Mouse (Mus musculus) MN1 (cell line): ENCODE results near the gene Rln1.

Experiments used
- DNase-seq: peaks from one replicate; pipeline ENCODE4 v3.0.0-alpha.2; 2016; ENCODE audit warnings: low spot score

Gene Rln1

DNA sequence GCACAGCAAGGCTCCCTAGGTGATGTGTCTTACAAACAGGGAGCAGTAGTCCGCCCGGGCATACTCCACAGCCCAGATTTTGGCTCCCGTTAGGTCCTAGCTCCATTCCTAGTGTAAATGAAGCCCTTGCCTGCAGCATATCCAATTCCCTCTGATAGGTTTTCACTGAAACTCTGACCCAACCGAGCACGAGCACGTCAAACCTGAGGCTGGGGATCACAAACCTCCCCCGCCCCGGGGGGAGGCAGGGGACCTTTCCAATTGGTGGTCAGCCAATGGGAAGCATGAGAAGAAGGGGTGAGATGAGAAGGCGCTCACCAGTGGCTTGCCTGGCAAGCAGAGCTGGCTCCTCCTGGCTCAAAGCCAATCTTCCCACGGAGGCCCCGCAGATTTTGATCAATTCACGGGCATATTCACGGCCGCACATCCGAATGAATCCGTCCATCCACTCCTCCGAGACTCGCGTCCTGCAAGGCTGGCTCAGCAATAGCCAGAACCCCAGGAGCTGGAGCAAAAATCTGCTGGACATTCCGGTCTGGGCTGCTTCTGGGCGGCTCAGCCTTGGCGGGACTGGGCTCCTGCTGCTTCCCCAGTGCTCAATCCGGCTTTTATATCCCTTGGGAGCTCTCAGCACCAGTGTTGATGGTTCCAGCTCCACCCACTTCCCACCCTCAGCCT lies at the start of gene Rln1:
Gene Rln1, minus strand, starts transcription at position 603 of the 678 bp plus-strand sequence.
- DNase-seq = peak; percentile 71

DNA sequence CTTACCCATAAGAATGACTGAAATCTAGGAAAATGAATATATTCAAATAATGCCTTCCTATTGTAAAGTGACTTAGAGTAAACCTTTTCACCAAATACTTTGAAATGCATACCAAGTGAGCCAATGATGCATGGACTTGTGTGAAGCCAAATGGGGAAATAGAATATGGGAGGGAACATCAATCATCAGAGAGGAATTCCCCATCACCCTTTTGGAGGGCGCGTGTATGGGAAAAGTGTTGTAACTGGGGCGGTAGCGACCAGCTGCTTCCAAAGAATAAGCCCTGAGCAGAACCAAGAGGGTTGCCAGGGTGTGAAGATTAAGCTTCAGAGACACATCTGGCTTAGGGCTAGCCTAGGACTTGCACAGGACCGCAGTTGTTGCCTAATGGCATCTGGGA lies 48.9 kb upstream of the Rln1 start:
- no peak for DNase-seq

DNA sequence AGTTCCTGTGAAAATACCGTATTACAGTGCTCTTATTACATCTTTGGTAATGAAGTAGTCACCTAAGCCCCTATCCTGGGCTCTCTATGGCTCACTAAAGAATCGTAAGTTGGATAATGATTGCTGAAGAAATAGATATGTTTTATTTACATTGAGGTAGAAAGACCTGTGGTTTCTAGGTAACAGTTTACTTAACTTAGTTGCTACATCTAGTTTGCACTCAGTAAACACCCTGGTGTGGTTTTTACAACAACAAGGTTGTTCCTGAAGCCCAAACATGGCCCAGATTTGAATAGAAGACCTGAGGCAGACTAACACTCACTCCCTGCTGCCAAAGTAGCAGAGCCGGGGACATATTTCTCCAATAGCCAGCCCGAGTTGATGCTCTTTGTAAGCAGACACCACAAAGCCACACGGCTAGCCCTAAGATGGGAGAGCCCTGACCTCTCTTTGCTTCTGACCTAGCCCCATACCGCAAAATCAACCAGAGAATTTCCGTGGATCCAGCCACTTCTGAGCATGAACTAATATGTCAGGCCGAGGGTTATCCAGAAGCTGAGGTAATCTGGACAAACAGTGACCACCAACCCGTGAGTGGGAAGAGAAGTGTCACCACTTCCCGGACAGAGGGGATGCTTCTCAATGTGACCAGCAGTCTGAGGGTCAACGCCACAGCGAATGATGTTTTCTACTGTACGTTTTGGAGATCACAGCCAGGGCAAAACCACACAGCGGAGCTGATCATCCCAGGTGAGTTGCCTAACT lies 45.6 kb upstream of the Rln1 start:
- DNase-seq = no peak

DNA sequence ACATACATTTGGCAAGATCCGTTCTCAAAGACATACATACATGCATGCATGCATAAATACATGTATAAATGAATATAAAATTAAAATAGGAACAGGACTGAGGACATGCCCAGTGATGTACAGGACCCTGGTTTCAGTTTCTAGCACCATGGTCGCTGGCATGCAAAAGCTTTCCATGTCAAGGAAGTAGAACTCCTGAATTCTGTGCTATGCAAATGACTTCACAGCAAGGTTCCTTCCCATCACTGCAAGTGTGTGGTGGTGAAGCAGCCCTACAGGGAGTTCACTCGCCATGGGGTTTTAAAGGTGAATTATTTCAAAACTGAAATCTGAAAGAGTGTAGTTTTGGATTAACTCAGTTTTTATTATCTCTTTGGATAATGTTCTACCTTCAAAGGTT lies 41.9 kb upstream of the Rln1 start:
- no peak for DNase-seq

DNA sequence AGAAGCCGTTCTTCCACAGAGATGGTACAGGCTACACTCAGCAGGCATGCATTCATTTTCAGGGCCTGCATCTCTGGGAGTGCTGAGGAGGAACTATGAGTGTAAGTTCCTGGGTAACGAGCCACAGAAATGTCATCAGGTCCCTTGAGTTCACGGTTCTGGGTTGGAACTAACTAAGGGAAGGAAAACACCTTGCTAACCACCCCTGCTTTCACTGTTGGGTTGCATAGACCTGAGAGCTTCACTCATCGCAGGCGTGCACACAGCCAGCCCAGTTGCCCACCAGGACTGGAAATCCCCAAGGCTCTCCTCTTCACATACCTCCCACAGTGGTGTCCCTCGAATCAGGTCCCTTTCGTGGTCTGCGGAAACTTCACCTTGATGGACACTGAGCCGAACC lies 40.5 kb upstream of the Rln1 start:
- no peak for DNase-seq

DNA sequence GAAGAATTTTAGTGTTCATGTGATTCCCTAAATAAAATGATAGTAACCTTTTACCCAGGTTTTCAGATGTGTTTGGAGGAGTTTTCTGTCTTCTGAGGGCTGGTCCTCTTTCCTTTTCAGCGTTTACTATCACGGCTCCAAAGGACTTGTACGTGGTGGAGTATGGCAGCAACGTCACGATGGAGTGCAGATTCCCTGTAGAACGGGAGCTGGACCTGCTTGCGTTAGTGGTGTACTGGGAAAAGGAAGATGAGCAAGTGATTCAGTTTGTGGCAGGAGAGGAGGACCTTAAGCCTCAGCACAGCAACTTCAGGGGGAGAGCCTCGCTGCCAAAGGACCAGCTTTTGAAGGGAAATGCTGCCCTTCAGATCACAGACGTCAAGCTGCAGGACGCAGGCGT lies 39.0 kb upstream of the Rln1 start:
- DNase-seq = no peak

DNA sequence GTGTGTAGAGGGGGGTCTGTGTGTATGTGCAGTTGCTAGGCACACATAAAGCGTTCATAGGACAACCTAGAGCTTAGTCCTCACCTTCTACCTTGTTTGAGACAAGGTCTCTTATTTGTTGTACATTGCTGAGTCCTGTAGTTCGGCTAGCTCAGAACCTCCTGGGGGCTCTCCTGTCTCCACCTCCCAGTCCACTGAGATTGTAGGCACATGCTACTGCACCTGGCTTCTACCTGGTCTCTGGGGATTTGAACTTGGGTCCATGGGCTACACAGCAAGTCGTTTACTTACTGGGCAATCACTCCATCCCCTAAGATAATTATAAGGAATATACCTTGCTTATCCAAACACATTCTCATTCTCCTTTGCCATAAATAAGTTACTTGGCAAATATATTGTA lies 38.2 kb upstream of the Rln1 start:
- DNase-seq = no peak

DNA sequence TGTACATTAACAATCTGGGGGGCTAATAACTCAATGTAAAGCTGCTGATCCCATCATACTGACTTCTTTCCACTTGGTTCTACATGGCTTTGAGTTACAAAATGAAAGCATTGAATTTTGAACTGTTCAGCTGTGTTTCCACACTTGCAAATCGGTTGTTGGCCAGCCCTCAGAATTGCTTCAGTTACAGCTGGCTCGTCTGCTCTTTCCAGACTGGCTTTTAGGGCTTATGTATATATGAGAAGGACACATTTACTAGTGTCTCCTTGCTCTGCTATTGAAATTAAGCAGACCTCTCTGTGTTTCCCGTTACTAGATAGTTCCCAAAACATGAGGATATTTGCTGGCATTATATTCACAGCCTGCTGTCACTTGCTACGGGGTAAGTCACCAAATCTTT lies 37.7 kb upstream of the Rln1 start:
- no peak for DNase-seq

DNA sequence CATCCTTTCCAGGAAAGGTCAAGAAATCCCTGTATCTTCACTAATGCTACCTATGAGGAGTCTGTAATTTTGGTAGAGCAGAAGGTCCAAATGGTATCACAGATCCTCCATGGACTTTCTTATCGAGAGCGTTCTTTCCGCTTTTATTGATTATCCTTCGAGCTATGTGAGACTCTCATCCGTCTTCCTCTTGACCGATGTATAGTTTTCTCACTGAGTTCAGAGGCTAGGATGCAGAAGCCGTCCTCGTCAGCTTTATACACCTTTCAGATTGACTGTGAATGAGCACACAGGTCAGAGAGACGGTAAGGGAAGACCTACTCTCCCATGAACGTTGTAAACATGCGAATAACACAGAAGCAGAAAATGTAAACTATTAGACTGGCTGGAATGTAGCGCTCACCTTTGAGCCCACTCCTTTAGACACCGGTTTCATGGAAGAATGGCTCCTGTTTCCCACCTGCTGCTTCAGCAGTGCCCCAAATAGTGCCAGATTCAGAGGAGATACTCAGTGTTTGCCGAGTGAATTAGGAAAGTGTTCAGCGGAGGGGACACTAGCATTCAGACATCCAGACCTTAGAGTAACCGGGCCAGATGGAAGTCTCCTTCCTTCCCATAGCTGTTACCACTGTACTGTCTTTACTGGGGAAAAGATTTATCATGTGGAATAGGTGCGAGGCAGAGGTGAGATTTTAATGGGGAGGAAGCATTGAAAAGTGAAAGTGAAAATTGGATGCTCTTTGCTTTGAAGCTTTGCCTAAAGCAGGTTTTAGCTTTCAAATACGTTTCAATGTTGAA lies 37.0 kb upstream of the Rln1 start:
- no peak for DNase-seq

DNA sequence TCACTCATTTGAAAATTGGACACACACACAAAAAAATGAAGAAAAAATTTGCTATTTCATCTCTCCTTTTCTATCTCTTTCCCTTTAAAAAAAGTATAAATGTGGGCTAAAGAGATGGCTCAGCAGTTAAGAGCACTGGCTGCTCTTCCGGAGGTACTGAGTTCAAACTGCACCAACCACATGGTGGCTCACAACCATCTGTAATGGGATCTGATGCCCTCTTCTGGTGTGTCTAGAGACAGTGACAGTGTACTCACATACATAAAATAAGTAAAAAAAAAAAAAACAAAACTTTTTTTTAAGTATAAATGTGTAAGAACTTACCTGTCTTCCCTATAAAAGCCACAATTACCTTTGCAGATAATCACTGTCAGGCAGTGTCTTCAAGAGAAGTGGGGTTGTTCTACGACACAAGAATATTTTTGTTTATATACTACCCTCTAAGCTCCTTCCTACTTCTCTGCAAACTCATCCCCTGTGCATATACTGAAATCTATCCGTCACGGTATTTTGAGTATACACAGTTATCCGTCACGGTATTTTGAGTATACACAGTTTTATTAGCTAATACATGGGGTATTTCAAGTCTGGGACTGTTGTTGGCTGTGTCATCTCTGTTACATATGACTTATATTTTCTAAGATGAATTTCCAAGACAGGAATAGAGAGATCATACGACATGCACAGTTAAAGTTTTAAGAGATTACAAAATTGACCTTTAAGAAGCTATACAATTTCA lies 36.2 kb upstream of the Rln1 start:
- no peak for DNase-seq

DNA sequence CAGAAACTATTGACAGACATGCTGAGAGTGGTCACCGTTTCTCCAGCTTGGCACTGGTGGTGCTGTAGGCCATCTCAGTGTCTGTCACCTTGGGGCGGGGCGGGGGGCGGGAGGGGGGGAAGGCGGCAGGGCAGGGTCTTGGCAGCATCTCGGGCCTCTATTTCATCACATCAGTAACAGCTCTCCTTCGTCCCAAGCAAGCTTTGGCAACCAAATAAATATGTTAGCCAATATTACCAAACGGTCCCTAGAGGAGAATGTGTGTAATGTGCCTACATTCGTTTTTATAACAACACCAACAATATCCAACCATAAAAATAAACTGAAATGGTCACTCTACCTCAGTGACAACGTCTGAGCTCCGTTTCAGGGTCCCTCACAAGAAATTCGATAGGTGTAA lies 35.6 kb upstream of the Rln1 start:
- DNase-seq = no peak

DNA sequence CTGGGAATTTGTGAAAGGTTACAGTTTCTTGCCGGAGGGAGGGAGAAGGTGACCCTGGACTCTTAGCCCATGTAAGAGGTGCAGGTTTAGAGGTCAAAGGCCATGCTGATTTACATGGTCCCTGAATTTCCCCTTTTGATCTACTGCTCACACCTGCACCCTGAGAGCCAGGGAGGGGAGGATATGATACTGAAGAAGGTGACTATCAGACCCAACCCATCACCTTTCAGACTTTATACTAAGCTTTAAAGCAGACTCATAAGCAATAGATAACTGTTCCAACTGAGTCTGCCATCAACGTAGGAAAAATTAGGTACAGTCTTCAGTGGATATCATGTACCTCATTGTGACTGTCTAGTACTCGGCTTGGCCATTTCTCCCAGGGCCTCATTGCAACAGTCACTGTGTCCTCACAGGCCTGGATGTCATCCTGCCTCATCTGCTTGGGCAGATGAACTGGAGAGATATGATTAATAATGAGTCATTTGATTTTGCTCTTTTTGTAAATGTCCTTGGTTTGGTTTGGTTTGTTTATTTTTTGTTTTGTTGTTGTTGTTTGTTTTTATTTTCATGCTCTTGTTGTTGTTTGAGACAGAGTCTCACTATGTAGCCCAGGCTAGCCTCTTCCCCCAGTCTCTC lies 34.3 kb upstream of the Rln1 start:
- DNase-seq = no peak

DNA sequence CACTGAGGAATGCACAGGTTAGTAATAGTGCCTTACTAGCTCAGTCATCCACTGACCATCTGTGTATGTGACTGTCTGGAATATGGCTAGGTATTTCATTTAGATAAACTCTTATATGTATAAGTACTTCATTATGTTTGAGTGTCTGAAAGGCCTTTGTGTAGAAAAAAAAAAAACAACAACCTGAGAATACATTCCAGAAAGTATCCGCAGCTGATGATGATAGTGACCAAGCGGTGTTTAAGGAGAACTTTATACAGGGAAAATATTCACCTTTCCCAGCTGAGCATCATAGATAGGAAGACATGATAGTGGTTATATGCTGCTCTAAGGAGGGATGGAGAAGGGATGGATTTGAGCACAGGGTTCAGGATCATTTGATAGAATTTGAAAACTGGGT lies 33.6 kb upstream of the Rln1 start:
- DNase-seq = no peak

DNA sequence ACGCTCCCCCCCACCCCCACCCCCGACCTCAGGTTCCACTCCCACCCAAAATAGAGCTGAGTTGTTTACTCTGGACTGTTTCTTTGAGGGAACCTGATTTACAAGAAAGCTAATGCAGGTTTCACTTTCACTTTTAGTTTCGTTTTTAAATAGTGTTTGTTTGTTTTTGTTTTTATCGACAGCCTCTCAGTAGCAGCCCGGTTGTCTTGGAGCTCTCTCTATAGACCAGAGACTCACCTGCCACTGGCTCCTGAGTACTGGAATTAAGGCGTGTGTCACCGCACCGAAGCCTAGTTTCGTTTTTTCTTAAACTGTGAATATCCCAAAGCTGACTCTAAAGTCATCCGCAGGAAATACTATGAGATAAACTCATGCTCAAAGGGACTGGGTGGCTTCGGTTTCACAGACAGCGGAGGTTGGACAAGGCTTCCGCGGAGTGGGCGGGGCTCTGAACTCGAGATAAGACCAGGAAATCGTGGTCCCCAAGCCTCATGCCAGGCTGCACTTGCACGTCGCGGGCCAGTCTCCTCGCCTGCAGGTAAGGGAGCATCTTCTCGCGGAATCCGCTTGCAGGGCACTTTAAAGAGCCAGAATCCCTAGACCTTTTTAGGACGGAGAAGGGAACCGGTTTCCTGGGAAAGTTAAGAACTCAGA lies 32.6 kb upstream of the Rln1 start, which contains the start of the genes Plgrkt and Cd274:
Gene Plgrkt, minus strand, starts transcription at position 422 of the 654 bp plus-strand sequence.
Gene Cd274, plus strand, starts transcription at position 487 of the 654 bp plus-strand sequence.
- DNase-seq = peak; percentile 67

DNA sequence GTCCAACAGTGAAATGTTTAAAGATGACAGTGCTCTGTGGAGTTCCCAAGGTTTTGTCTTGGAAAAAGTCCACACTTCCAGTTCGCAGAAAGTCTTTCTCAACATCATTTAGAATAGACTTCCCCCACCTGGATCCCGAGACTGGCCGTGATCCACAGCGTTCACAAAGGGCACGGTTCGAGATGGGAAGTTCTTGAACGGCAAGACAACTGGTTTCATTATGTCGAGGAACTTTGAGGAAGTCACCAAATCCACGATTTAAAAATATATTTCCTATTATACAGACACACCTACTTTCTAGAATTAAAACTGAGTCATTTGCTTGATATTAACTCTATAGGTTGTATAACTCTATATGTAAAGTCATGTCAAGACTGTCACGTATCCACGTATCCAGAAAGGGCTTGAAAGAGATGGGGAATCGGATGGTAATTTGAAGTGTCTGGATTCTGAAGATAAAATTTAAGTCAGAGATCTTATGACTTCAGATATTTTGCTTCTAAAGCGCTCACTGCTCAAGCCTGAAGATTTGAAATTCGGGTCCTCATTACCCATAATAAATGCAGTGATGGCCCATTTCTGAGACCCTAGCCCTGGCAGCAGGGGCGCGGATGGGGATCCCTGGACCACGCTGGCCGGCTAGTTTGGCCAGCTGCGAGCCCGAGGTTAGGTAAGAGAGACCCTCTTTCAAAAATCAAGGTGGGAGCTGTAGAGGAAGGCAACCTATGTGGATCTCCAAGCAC lies 31.9 kb upstream of the Rln1 start:
- no peak for DNase-seq

DNA sequence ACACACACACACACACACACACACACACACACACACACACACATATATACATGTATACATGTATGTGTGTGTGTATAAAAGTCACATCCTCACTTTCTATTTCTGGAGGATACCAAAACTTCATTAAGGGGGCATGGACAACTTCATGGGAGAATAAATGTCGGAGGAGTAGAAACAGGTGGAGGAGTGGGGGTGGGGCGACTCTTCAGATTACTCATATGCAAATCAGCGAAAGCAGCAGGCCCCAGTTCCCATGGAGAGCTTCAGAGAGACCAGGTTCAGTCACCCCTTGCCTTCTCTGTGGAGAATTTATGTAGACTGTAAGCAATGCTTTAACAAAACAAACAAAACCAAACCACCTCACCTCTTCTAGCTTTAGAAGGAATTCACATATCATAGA lies 30.6 kb upstream of the Rln1 start:
- peak; percentile 39 for DNase-seq

DNA sequence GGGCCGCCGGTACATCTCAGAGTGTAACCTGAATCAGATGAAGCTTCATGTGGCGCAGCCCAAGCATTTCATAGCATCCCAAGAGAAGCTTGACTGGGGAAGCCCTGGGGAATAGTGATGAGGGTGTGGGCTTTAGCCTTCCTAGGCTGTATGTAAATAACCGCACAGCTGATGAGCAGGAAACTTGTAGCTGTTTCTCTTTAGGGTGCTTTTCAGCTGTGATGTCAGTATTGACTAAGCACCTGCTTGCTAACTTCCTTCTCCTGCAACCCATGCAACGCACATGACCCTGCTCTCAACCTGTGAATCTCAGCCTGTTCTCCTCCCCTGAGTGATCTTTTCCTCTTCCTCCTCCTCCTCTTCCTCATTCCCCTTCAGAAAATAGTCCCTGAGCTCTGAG lies 29.6 kb upstream of the Rln1 start:
- no peak for DNase-seq

DNA sequence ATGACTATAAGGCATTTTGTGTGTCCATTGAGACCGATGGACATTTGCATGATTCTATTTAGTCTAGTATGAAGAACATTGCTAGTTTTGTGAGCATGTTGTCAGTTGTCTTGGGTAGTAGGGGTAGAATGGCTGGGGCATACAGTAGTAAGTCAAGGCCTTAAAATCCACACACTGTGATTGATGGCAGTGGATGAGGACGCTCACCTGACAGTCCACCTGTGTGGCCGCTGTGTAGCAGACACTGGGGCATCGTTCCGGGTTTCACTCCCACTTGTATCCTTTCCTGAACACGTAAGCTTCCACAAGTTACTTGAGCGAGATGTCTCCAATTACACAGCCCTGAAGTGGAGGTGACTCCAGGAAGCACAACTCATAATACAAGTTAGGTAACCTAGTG lies 29.1 kb upstream of the Rln1 start:
- no peak for DNase-seq

DNA sequence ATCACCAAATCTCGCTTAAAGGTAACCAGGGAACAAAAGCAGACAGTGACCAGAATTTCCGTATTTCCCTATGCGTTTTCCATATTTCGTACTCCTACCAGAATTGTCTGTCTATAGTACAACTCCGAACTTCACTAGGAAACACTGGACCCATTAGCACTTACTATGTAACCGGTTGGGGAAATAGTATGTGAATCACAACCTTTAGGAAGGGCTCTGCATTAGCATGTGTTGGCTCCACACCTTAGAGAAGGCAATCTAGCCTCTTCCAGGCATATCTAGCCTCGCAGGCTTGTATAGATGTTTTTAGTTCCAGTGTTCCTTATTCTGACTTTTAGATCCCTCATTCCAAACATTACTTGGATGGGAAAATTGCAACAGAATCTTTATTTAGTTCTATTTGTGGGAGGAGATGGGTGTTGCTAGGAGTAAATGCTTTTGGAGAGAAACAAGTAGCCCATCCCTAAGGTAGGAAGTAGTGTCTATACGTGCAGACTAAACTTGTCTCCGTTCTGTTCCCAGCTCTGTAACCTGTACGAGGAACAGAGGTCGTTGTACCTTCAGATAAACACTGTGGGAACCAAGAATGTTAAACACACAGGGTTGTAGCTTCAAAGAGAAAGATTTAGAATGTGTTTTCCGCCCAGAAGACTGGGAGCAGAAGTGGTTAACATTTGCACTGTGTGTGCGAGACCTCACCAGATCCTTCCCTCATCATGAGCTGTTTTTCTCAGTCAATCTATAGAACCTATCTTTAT lies 27.9 kb upstream of the Rln1 start:
- no peak for DNase-seq
